Mouse (Mus musculus) 3T3-L1 (cell line): ENCODE data around the gene Nsd1.

Experiments
- DNase-seq: peaks from one replicate; pipeline ENCODE4 v3.0.0-alpha.2; 2015; ENCODE audit warnings: low read depth, low spot score

The Nsd1 gene

DNA sequence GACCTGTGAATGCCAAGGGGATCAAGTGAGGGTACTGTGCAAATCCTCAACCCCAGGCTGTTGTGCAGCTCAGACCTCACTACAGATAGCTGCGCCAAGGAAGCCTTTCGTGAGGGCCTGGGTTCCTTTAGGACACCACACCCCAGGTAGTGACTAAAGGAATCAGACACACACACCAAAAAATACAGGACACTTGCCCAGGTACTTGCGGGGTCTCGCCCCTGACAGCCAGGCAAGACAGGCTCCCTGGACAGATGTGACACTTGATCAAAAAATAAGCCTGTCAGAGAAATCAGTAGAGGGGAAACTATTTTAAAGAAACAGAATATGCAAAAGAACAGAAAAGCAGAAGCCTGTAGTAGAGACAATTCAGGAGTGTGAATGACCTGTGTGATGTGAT, 119.1 kb downstream of the Nsd1 start:
- no peak for DNase-seq

DNA sequence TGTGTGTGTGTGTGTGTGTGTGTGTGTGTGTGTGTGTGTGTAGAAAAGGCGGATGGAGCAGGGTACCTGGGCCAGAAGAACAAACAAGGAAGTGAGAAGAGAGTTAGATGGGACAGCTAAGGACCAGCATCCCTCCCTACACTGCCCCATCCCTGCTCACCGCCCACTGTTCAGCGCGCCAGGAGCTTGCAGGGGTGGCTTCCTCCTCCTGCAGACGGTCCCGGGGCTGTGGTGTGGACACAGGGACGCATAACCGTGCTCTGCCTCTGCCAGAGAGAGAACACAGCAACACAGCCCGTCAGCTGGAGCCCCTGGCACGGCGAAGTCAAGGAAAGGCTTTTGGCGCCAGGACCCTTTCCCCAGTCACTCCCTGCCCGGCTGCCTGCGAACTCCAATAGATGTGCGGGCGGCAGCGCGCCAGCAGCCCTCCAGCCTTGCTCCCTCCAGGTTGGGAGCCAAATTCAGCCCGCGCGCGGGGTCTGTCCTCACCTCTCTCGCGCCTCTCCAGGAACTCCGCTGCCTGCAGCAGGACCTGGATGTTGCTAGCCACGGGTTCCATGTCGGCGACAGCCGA, 119.6 kb downstream of the Nsd1 start:
- DNase-seq = peak; percentile 61

DNA sequence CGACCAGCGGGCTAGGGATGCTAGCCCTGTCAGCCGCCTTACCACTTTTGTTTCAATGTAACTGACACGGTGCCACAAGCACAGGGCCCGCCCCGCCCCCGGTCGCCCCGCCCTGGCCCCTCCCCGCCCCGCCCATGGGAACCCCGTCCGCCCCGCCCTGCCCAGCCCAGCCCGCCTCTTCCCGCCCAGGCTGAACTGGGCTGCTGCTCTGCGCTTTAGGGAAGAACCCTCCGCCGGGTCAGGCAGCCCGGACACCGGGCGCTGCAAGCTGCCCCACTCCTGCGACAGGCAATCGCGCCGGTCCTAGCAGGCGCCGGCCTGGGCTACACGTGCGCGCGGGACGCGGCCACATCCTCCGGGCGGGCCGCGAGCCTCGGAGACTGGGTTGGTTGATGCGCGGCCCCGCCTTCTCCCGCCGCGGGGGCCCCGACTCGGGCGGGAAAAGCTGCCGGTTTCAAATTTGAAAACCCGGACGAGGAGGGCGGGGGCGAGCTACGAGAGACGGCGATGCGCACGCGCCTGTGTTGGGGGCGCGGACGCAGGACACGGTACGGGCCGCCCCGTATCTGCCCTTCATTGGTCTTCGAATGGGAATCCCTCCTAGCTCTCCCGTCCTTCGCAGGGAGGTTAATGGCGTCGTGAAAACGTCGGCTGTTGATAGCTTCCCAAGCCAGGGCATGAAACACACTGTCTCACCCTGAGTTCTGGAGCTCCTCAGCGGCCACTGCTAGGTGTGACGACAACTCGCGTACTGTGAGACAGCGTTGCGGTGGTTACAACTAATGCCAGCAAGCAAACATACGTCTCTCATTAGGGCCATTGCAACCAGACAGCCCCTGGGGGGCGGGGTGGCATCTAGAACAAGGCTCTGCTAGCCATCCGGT, 120.3 kb downstream of the Nsd1 start, which contains the start of gene Mxd3:
Gene Mxd3 (minus strand): TSS at position 141 of the 884 bp plus-strand sequence.
- peak; percentile 95 for DNase-seq

DNA sequence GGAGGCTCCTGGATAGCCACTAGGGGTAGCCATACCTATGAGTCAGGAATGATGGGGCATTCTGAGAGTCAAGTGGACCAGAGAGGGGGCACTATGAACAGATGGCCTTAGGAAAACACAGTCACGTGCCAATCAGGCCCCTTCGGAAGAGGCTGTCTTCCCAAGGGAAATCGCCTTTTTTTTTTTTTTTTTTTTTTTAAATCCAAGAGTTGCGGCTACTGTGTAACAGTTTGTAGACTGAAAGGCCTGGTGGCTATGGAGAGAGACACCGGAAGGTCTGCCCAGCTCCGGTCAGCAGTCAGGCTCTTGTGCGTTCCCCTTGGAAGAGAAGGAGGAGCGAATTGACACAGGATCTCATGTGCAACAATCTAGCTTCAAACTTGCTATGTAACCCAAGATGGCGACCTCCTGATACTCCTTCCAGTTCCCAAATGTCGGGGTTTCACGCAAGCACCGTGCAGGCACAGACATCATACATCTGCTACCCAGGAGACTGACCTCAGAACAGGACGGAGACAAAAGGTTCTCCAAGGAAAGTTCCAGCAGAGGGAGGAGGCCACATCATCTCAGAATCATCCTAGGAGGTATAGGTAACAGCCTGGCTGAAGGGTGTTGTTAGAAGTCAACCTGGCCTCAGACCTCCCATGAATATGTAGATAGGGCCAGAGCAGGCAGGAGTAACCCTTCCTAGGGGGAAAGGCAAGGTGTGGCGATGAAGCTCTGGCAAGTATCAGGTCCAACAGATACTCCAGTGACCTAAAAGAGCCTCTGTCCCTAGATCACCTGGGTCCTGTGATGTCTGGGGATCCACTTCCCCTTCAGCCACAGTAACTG, 121.2 kb downstream of the Nsd1 start:
- no peak for DNase-seq

DNA sequence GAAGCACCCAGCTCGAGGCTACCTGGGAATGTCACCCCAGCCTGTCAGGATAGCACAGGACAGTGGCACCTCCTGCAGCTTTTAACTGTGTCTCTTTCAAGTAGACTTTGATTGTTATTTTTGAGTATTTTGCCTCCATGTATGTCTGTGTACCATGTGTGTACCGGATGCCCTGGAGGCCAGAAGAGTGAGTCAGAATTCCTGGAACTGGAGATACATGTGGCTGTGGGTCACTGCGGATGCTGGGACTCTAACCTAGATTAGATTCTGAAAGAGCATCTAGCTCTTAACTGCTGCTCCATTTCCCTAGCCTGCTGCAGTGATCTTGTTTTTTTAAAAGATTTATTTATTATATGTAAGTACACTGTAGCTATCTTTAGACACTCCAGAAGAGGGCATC, 122.7 kb downstream of the Nsd1 start:
- peak; percentile 91 for DNase-seq

DNA sequence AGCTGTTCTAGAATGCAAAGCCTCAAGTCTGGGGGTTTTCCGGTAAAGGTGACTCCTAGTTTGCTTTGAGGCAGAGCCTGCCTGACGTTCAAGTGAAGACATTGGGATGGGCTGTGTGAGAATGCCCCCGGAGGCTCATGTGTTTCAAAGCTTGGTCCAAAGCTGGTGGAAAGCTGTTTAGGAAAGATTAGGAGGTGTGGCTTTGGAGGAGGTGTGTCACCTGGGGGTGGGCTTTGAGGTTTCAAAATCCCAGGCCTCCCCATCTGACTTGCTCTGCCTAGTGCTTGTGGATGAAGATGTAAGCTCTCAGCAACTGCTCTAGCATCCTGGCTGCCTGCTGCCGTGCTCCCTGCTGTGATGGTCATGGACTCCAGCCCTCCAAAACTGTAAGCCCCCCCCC, 126.1 kb downstream of the Nsd1 start:
- DNase-seq = no peak

DNA sequence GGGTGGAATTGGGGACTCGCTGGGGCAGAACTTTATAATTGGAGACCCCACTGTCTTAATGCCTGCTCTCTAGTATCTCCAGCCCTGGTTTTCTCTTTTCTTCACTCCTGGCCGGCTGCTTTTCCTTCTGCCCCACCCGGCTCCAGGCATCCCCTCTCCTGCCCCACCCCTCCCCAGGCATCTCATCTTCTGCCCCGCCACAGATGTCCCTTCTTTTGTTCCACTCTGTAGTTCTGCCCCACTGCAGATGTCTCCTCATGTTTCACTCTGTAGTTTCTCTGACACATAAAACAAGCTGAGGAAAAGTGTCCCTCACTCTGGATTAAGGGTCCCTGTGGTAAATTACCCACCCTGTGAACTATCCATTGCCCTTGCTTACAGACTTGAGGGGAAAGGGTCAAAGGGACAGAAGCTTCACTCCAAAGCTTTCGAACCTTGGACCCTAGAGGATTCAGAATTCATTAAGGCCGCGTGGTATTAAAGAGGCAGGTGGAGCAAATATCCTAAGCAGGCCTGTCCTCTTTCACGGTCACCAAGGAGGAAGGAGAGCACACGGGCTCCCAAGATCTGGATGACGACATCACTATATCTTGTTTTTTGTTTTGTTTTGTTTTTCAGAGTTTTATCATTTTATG, 127.9 kb downstream of the Nsd1 start:
- DNase-seq = no peak

DNA sequence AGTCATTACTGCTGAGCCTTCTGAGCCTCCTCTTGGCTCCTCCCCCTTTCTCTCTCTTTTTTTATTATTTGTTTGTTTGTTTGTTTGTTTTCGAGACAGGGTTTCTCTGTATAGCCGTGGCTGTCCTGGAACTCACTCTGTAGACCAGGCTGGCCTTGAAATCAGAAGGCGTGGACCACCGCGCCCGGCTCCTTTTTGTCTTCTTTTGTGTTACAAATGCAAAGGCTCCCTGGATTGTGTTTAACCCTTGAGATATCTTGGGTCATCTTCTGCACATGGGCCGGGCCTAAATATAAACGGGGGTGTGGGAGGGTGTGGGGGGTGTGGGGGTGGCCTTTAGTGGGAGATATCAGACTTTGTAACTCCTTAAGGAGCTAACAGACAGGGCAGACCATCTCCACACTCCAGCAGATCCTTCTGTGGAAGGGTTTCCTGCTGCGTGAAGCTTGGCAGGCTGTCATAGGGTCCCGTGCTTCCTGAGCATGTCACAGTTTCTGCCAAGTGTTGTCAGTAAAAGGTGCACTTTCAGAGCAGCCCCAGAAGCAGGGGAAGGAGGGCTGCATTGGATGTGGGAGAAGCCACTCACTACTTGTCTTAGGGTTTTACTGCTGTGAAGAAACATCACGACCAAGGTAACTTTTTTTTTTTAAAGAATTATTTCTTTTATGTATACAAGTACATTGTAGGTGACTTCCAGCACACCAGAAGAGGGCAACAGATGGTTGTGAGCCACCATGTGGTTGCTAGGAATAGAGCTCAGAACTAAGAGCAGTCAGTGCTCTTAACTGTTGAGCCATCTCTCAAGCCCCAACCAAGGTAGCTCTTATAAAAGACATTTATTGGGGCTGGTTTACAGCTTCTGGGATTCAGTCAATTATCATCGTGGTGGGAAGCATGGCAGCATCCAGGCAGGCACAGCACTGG, 128.8 kb downstream of the Nsd1 start:
- DNase-seq = no peak

DNA sequence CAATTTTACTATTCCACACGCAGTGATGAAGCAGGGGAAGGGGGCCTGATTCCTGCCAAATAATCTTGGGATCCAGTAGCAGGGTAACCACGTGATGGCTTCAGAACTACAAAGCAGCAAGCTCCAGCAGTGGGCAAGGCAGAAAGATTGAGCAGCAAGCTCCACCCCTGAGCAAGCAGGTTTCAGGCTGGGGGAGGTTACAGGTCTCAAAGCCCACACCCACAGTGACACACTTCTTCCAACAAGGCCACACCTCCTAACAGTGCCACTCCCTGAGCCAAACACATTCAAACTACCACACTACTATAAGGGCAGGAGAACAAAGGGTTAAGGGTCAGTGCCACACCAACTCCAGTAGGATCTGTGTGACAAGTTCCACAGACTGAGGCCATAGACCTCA, 129.7 kb downstream of the Nsd1 start:
- DNase-seq = peak; percentile 61

DNA sequence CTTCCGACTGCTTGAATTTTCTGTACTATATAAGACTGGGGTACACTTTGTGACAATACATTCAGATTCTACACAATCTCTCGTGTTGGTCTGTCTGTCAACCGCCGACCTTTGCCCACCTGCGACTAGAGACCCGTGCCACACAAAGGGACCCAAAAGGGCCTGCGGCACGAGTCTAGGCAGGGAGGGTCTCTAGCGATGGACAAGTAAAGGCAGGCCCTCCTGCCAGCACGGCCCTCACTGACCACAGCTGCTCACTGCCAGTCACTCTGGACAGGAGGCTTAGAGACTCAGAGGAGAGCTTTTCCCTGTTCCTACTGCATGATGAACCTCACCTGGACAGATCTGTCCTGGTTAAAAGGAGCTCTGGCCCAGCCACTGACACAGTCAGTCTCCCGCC, 132.9 kb downstream of the Nsd1 start:
- DNase-seq = no peak

DNA sequence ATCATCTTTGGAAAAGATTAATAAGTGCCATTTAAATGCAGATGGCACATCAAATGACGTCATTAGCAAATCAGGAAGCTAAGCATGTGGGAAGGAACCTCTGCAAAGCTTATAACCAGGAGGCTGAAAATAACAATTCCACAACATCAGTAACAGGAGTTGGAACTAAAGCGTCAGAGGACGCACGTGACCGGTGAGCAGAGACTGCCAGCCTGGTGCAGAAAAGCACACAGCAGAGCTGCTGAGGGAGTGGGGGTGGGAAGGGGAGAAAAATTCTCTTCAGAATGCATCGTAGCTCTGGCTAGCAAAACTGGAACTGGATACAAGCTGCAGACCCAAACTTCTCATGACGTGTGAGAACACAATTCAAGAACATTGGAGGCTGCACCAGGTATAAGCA, 134.7 kb downstream of the Nsd1 start:
- no peak for DNase-seq

DNA sequence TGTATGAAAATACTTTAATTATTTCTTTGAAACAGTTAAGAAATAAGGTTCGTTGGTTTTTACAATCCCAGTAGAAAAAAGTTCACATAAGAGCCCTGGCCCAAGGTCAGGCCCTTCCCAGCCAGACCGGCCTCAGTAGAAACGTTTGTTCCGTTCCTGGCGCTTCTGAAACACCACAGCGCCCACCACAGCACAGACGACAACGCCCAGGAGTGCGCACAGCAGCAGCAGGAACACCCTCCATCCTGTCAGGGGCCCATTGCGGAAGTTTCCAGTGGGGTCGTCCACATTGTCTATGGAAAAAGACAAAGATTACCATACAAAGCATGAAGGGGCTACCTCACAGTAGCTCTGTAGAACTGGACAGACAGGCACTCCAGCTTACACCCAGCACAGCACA, 137.2 kb downstream of the Nsd1 start:
- DNase-seq = no peak

DNA sequence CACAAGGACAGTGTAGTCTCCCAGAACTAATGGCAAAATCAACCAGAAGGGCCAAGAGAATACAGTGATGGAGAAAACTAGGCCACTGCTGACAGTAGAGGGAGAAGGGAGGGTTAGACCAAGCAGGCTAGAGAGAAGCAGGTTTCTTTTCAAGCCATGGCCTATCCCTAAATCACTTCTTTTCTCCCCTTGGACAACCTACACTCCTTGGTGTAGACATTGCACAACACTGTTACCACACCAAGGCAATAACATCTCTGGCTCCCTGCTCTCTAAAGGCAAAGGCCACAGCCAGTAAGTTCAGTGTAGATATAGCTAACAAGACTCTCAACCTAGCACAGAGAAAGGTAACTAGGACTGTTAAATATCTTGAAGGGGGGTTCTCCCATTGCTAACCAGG, 151.6 kb downstream of the Nsd1 start:
- peak; percentile 12 for DNase-seq

DNA sequence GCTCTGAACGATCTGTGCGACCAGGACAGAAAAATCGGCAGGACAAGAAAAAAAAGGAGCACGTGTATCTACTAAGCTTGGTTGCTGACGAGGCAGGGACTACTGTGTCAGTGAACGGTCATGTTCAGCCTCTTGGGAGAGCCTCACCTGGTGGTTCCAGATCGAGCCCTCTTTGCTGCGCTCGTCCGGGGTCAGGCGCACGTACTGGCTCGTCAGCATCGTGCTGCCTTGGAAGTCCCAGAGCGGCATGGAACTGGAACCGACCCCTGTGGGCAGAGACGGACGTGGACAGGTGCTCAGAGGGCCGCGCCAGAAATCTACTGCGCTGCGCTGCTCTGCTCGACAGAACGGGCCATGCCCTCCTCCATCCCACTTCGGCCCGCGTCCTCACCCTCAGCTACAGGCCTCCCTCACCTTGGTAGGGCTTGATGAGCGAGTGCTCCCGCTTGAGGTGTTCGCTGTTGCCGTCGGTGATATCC, 152.4 kb downstream of the Nsd1 start:
- DNase-seq = no peak

DNA sequence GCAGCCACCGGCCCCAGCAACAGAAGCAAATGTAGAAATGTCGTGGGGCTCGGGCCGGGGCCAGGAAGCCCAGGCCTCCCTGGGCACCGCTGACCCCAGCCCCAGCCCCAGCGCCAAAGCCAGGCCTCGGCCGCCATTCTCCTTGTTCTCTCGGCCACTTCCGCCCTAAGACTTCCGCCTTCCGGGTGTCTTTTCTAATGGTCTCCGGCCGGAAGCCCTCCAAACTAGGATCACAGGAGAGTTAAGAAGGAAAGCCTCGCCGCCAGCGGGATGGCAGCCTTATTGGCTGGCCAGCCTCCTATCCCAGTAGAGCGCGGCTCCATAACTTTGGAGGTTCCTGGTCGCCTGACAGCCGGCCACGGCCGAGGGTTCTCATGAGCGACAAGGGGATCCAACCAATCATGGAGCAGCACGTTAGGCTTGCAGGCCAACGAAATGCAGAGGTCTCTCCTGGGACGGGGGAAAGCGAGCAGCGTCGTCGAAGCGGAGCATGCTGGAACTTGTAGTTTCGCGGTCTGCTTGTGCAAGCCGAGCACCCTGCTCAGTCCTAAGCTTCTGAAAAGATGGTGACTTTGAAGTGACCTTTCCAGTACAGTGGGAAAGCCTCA, 153.0 kb downstream of the Nsd1 start, which contains the start of gene Lman2:
Gene Lman2 (minus strand): TSS at position 331 of the 608 bp plus-strand sequence.
- DNase-seq = peak; percentile 99
